Mouse (Mus musculus): ENCODE results near the gene Fam117a. TPM values are rescaled to one million over a fixed set of nuclear protein-coding genes. Genes with fewer than 3 reads are reported as not detected.

The Fam117a gene
- 3.2 and 3.7 TPM in 2 replicates for polyA plus RNA-seq (2015; fragmentation: Nextera tagmentation; extraction: Ambion mirVana)

DNA sequence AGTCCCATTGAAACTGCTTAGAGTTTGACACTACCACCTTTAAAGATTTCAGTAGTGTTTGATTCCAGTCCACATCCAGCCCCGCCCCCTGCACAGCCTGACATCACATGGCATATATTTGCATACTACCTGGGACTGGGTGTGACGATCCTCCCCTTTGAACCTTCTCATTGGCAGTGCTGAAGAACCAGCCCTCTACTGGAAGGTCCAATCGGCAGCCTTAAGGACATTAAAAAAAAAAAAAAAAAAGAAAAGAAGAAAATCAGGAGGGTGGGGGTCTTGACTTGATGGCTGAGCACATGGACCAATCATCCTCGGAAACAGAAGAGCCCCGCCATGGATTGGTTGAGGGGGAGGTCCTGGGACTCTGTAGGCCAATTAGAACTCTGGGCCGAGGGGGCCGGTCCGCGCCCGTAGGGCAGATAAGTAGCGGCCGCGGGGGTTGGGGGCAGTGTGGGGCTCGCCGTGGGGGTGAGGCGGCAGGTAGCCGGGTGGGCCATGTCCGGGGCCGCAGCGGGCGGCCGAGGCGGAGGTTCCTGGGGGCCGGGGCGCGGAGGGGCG, at the start of gene Fam117a:
Gene Fam117a (plus strand): TSS at position 451 of the 561 bp plus-strand sequence.
- Histone ChIP-seq H3K9ac (peak within 1 kb of the TSS; percentile 80), H3K4me3 (peak within 1 kb of the TSS; percentile 90), H3K27ac (replicated peaks) (no peak within 1 kb of the TSS; the same call in 1 of the 2 replicates), H3K27me3 (0 out of 2 replicates have a peak, but pooled peaks cover 6% of the 10 kb centered on the region), H3K4me2 (peak within 1 kb of the TSS; percentile 97), H3K4me1 (replicated peaks) (peaks cover 40% of the 10 kb centered on the region), H3K36me3 (no peaks in the 10 kb centered on the region), H3K9me3 (no peaks in the 10 kb centered on the region)
- 1% methylated on average over 21 of the region's 27 CpGs for WGBS
- ATAC-seq (ENCODE audit: low read depth), result peak; percentile 97

DNA sequence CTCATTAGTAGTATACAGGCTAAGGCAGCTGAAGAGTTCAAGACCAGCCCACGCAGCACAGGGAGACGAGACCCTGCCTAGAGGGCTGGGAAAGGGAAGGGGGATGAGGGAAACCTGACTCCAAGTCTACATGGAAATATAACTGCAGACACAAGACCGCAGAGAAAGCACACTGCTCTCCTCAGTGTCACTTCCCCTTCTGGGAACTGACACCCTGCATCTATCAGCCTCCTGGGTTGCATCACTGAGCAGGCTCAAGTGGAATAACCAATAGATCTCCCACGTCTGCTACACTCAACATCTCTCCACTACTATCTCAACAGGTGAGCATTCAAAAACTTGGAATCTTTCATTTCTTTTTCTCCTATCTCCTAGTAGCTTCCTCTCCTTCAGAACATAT, 44.8 kb upstream of the Fam117a start:
- H3K9me3 ChIP-seq, result no peaks in the 10 kb centered on the region
- no peak overlapping the region for H3K27ac ChIP-seq (replicated peaks)
- ATAC-seq (ENCODE audit: low read depth), result no peak
- no peaks in the 10 kb centered on the region for H3K27me3 ChIP-seq
- H3K4me2 ChIP-seq, result no peak overlapping the region
- 88% methylated on average over 4 of the region's 4 CpGs for WGBS
- no peak overlapping the region for H3K4me3 ChIP-seq
- H3K9ac ChIP-seq, result no peak overlapping the region
- H3K36me3 ChIP-seq, result peaks cover 87% of the 10 kb centered on the region
- H3K4me1 ChIP-seq (replicated peaks), result no peaks in the 10 kb centered on the region

DNA sequence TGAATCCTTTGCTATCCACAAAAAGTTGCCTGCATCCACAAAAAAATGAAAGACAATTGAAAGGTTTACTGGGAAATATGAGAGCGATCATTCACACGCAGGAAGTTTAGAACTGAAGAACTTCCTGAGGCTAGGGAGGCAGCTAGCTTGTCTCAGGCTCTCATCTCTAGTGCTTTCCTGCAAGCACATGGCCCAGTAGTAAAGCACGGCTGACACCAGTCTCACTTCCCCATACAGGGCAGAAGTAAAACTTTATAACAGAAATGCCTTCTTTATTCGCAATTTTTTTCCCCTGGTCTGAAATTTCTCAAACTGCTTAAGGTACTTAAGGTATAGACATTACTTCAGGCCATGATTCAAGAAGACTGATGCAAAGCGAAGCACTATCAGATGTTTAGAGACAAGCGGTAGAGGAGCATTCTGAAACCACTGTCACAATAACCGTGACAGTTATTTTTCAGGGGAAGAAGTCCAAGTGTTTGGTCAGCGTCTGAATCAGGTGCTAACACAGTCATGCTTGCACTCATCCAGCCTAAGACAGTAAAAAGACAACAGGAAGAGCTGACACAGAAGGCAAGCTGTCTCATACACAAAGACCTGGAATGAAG, 43.7 kb upstream of the Fam117a start:
- Histone ChIP-seq H3K4me1 (replicated peaks) (no peaks in the 10 kb centered on the region), H3K27ac (replicated peaks) (no peak overlapping the region), H3K4me3 (no peak overlapping the region), H3K4me2 (no peak overlapping the region), H3K36me3 (peaks cover 86% of the 10 kb centered on the region), H3K27me3 (no peaks in the 10 kb centered on the region), H3K9me3 (no peaks in the 10 kb centered on the region), H3K9ac (no peak overlapping the region)
- ATAC-seq (ENCODE audit: low read depth), result no peak
- WGBS, result 94% methylated on average over 8 of the region's 8 CpGs

DNA sequence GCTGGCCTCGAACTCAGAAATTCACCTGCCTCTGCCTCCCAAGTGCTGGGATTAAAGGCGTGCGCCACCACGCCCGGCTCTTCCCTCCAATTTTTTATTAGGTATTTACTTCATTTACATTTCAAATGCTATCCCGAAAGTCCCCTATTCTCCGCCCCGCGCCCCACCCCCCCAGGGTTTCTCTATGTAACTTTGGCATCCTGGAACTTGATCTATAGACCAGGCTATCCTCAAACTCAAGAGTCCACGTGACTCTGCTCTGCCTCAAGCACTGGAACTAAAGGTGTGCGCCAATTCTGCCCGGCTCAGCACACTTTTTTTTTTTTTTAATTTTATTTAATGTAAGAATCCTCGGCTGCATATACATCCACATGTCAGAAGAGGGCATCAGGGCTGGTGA, 41.1 kb upstream of the Fam117a start:
- Histone ChIP-seq H3K4me3 (no peak overlapping the region), H3K27ac (replicated peaks) (no peak overlapping the region), H3K4me2 (no peak overlapping the region), H3K27me3 (no peaks in the 10 kb centered on the region), H3K9me3 (no peaks in the 10 kb centered on the region), H3K4me1 (replicated peaks) (no peaks in the 10 kb centered on the region), H3K36me3 (peaks cover 85% of the 10 kb centered on the region), H3K9ac (no peak overlapping the region)
- ATAC-seq (ENCODE audit: low read depth), result no peak
- 91% methylated on average over 13 of the region's 13 CpGs for WGBS

DNA sequence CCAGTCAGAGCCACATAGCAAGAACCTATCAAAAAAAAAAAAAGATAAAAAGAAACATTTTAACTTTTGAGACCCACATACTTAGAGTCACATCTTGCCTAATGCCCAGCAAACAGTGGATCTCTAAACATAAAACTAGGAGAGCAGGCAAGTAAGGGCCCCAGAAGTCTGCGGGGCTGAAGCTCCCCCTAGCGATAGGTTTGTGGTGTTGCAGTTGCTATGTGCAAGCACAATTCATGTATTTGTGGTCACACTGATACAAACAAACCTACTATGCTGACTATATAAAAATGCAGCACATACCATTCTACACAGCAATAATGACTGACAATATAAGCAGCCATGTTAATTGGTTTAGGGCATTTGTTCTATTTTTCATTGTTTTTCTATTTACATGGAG, 38.7 kb upstream of the Fam117a start:
- Histone ChIP-seq H3K4me1 (replicated peaks) (no peaks in the 10 kb centered on the region), H3K9ac (no peak overlapping the region), H3K27ac (replicated peaks) (no peak overlapping the region), H3K36me3 (peaks cover 85% of the 10 kb centered on the region), H3K4me2 (no peak overlapping the region), H3K9me3 (no peaks in the 10 kb centered on the region), H3K27me3 (no peaks in the 10 kb centered on the region), H3K4me3 (no peak overlapping the region)
- 19% methylated on average over 2 of the region's 2 CpGs for WGBS
- no peak for ATAC-seq (ENCODE audit: low read depth)

DNA sequence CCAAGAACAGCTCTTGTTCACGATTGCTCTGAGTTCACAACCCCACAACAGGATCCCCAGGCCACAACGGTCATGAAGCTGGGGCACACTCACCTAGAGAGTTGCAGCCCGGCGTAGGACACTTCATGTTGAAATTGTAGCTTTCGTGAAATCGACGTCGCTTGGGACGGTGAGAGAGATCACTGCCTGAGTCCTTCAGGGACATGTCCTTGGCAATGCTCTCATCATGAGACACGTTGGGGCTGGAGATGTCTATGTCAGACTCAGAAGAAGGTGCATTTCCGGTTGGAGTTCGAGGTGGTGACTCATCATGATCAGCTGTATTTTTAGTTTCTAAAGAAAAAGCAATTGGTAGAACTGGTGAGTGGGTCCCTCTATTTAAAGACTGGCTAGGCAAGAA, 36.9 kb upstream of the Fam117a start:
- no peaks in the 10 kb centered on the region for H3K9me3 ChIP-seq
- no peak for ATAC-seq (ENCODE audit: low read depth)
- no peak overlapping the region for H3K4me3 ChIP-seq
- no peak overlapping the region for H3K27ac ChIP-seq (replicated peaks)
- H3K27me3 ChIP-seq, result no peaks in the 10 kb centered on the region
- H3K4me2 ChIP-seq, result no peak overlapping the region
- H3K9ac ChIP-seq, result no peak overlapping the region
- 95% methylated on average over 12 of the region's 12 CpGs for WGBS
- peaks cover 77% of the 10 kb centered on the region for H3K36me3 ChIP-seq
- no peaks in the 10 kb centered on the region for H3K4me1 ChIP-seq (replicated peaks)

DNA sequence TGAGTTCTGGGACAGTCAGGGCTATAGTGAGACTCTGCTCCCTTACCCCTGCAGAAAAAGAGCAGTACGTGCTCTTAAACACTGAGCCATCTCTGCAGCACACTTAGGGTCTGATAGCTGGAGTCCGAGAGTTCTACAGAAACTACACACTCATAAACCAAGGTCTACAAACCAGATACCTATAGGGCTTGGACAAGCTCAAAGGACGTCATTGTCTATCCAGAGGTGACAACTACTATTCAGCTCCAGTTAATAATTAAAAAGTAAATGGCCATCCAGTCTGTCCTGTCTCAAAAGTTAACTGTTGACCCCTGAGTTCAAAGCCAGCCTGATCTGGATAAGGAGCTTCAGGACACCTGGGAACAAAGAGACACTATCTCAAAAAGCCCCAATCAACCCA, 35.0 kb upstream of the Fam117a start:
- no peak overlapping the region for H3K27ac ChIP-seq (replicated peaks)
- H3K9me3 ChIP-seq, result no peaks in the 10 kb centered on the region
- H3K9ac ChIP-seq, result no peak overlapping the region
- no peak overlapping the region for H3K4me3 ChIP-seq
- no peak overlapping the region for H3K4me2 ChIP-seq
- WGBS, result 53% methylated on average over 3 of the region's 3 CpGs
- H3K4me1 ChIP-seq (replicated peaks), result no peaks in the 10 kb centered on the region
- no peaks in the 10 kb centered on the region for H3K27me3 ChIP-seq
- no peak for ATAC-seq (ENCODE audit: low read depth)
- peaks cover 78% of the 10 kb centered on the region for H3K36me3 ChIP-seq

DNA sequence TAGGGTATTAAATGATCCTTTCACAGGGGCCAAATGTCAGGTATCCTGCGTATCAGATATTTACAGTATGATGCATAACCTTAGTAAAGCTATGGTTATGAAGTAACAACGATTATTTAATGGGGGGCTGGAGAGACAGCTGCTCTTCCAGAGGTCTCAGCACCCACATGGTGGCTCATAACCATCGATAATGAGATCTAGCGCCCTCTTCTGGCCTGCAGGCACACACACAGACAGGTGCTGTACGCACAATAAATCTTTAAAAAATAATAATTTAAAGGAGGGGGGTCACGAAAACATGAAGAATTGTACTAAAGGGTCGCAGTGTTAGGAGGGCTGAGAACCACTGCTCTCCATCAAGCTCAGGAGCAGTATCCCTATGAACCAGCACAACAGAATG, 31.2 kb upstream of the Fam117a start:
- Histone ChIP-seq H3K27ac (replicated peaks) (no peak overlapping the region), H3K9ac (no peak overlapping the region), H3K36me3 (peaks cover 44% of the 10 kb centered on the region), H3K4me1 (replicated peaks) (peaks cover 12% of the 10 kb centered on the region), H3K27me3 (no peaks in the 10 kb centered on the region), H3K4me2 (no peak overlapping the region), H3K4me3 (no peak overlapping the region), H3K9me3 (no peaks in the 10 kb centered on the region)
- no peak for ATAC-seq (ENCODE audit: low read depth)
- WGBS, result 90% methylated on average over 7 of the region's 7 CpGs

DNA sequence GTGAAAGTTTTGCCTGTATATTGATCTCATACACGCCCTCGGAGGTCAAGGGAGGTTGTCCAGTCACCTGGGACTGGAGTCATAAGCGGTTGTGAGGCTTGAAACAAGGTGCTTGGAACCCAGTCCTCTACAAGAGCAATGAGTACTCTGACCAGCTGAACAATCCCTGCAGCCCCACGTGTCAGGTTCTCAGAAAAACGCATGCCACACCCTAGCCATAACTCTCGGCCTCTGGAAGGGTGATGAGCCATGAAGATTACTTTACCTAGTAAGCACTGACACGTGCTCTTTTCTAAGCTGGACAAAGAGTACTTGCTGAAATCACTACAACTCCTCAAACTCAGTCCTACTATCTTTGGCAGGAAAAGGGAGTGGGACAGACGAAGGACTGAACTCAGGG, 29.3 kb upstream of the Fam117a start:
- ATAC-seq (ENCODE audit: low read depth), result no peak
- Histone ChIP-seq H3K36me3 (peaks cover 25% of the 10 kb centered on the region), H3K27me3 (no peaks in the 10 kb centered on the region), H3K4me1 (replicated peaks) (peaks cover 21% of the 10 kb centered on the region), H3K9me3 (no peaks in the 10 kb centered on the region), H3K27ac (replicated peaks) (no peak overlapping the region), H3K9ac (no peak overlapping the region), H3K4me3 (no peak overlapping the region), H3K4me2 (no peak overlapping the region)
- WGBS, result 83% methylated on average over 8 of the region's 8 CpGs

DNA sequence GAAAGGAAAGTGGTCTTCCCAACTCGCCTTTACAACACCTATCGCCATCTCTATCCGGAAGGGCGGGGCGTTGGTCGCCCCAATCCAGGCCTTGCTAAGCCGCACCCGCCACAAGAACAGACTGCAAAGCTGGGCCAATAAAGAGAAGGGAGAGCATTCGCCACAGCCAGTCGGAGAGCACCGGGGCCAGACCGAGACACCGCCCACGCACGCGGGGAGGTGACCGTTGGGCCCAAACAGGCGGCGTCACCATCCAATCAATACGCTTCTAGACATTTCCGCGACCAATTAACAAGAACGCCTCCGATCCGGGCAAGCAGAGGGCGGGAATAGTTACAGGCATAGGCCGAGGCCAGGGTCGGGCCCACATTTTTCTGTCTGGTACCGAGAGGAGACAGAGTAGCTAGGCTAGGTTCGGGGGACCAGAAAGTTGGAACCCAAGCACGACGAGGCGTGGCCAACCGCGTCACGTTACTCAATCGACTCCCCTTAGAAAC, 27.3 kb upstream of the Fam117a start:
- Histone ChIP-seq H3K4me1 (replicated peaks) (peaks cover 21% of the 10 kb centered on the region), H3K9me3 (no peaks in the 10 kb centered on the region)
- ATAC-seq (ENCODE audit: low read depth), result peak; percentile 96

DNA sequence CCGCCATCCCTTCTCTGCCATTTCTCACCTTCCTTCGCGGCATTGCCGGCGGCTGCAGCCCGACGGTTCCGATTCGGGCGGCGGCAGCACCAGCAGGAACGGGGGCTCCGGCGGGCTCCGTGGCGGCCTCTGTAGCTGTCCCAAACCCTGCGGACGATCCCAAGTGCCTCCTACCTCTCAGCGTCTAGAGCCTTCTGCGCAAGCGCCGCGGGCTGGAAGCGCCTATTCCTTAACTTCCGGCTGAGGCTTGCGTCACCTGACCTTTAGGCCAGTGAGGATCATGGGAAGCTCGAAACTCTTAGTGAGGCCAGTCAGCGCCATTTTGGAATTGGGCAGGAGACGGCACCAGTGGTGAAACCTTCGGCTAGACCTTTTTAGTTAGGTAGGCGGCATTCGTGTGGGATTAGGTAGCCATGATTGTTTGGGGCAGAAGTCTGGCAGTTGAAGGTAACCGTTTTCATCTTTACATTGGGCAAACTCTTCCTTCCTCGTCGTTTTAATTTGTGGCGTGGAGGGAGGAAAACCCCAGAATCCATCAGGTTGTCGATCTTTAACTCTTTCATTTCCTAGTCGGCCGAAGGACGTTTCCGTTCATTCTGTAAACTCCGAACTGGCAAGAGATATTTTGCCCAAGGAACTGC, 26.7 kb upstream of the Fam117a start, which contains the start of gene Kat7:
Gene Kat7 (minus strand): TSS at position 240 of the 641 bp plus-strand sequence.
- Histone ChIP-seq H3K36me3 (peaks cover 8% of the 10 kb centered on the region), H3K4me2 (peak within 1 kb of the TSS; percentile 68), H3K4me3 (peak within 1 kb of the TSS; percentile 97), H3K9ac (peak within 1 kb of the TSS; percentile 97), H3K27ac (replicated peaks) (peak within 1 kb of the TSS; percentile 96), H3K27me3 (no peaks in the 10 kb centered on the region), H3K4me1 (replicated peaks) (peaks cover 21% of the 10 kb centered on the region), H3K9me3 (no peaks in the 10 kb centered on the region)
- ATAC-seq (ENCODE audit: low read depth), result peak; percentile 96
- WGBS, result under 1% methylated on average over 42 of the region's 42 CpGs

More for the DNA sequence above, 27.3 kb upstream of the Fam117a start:
- peak overlapping the region; percentile 96 for H3K27ac ChIP-seq (replicated peaks)
- H3K4me2 ChIP-seq, result peak overlapping the region; percentile 68
- peaks cover 12% of the 10 kb centered on the region for H3K36me3 ChIP-seq
- H3K4me3 ChIP-seq, result peak overlapping the region; percentile 97
- 0% methylated on average over 37 of the region's 37 CpGs for WGBS
- H3K9ac ChIP-seq, result peak overlapping the region; percentile 97
- no peaks in the 10 kb centered on the region for H3K27me3 ChIP-seq

DNA sequence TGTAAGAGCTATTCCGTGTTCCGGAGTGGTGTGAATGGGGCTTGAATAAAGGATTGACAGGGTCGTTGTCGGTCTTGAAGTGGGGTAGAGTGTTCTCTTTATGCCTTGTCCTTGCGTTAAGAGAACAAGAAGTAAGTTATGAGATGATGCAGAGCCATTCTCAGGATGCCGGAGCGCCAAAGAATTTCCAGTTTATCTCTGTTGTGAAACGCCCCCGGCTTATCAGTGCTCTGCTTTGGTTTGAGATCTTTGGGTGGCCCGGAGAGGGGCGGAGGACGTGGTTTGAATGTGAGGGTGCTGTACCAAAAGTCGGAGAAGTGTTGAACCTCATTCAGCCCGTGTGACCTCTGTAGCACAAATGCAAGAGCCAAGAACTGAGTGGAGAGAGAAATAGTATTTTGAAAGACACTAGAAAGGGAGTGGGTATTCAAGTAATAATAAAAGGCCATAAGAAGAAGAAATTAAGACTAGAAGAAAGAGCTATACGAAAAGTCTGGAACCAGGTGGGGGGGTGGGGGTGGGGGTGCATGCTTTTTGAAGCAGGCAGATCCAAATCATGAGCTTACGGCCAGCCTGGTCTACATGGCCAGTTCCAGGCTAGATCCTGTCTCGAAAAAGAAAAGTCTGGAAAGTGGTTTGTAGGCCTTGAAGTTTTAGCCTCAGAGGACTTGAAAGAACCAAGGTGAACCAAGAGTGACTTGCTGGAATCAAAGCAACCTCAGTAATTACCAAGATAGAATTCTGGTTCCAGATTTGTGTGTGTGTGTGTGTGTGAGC, 26.0 kb upstream of the Fam117a start:
- Histone ChIP-seq H3K36me3 (peaks cover 2% of the 10 kb centered on the region), H3K4me1 (replicated peaks) (peaks cover 28% of the 10 kb centered on the region), H3K4me3 (peak overlapping the region; percentile 97), H3K9ac (peak overlapping the region; percentile 69), H3K9me3 (no peaks in the 10 kb centered on the region), H3K27me3 (no peaks in the 10 kb centered on the region), H3K27ac (replicated peaks) (peak overlapping the region; percentile 75), H3K4me2 (peak overlapping the region; percentile 64)
- 5% methylated on average over 17 of the region's 17 CpGs for WGBS
- ATAC-seq (ENCODE audit: low read depth), result peak; percentile 2; the same call in 1 of the 2 replicates

Measured in neural tube, embryonic 13.5 days (tissue).